Mouse (Mus musculus) cerebellum, adult 2 months (tissue): ENCODE results near the gene Hs1bp3.

Experiments used
- CTCF ChIP-seq: fragments of 200-500 bp; IDR thresholded peaks from 2 replicates; pipeline ENCODE4 v1.5.1; 2011; ENCODE audit warnings: low read depth, mild to moderate bottlenecking, control low read depth, low read length, moderate library complexity, borderline replicate concordance; ENCODE audit not compliant: insufficient read depth
- POLR2A ChIP-seq: fragments of 200-500 bp; IDR thresholded peaks from 2 replicates; pipeline ENCODE4 v1.6.1; 2011; ENCODE audit warnings: low read length, control low read depth, borderline replicate concordance; ENCODE audit not compliant: insufficient read depth

- no peak for TF ChIP-seq CTCF
- TF ChIP-seq POLR2A, result no peak
Observed at GRCm38 (mm10) chr12:8366688-8367087, 53.5 kb downstream of the Hs1bp3 start.
